Mouse (Mus musculus): ENCODE data around the gene Pipox.

Gene Pipox

GRCm38 (mm10) chr11:77851483-77852010, 42.3 kb downstream of the Pipox start:
- no peak for ATAC-seq (ENCODE audit: insufficient number of reproducible peaks, low FRiP score, low TSS enrichment)

- ATAC-seq (ENCODE audit: insufficient number of reproducible peaks, low FRiP score, low TSS enrichment): peak; percentile 66
These were observed 43.3 kb downstream of the Pipox start for GRCm38 (mm10) chr11:77850401-77851244.

DNA sequence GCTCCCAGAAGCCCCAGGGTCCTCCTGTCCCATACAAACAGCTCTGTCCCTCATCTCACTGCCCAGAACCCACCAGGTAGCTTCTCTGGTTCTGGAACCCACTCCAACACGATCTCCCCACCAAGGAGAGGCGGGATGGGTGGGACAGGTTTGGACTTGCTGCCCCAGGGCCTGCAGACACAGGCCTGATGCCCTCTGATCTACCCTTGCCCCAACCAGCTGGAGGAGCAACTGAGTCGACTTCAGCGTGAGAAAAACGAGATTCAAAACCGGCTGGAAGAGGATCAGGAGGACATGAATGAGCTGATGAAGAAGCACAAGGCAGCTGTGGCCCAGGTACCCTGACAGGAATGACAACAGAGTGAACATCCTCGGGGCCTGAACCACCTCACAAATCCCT, 44.7 kb downstream of the Pipox start:
- no peak for ATAC-seq (ENCODE audit: insufficient number of reproducible peaks, low FRiP score, low TSS enrichment)

DNA sequence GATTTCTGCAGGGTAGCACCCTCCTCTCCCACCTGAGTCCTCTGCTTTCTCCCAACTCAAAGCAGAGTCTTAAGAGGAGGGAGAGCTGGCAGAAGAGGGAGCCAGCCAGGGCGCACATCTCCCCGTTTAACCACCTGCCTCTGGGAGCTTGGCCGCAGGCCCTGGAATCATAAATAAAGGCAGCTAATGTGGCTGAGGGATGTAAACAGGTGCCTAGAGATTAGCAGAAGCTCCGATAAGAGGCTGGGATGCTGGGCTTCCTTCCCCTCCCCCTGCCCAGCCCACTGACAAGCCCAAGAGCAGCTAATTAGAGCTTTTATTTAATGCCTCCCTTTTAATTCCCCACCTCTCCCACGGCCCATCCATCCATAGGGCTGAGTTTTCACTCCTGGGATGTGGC, 45.8 kb downstream of the Pipox start:
- ATAC-seq (ENCODE audit: insufficient number of reproducible peaks, low FRiP score, low TSS enrichment): no peak

- ATAC-seq (ENCODE audit: insufficient number of reproducible peaks, low FRiP score, low TSS enrichment): no peak
These were observed 46.2 kb downstream of the Pipox start for GRCm38 (mm10) chr11:77847599-77848128.

- ATAC-seq (ENCODE audit: insufficient number of reproducible peaks, low FRiP score, low TSS enrichment): no peak
These were observed 50.0 kb downstream of the Pipox start for GRCm38 (mm10) chr11:77843906-77844200.

GRCm38 (mm10) chr11:77843068-77843905, 50.6 kb downstream of the Pipox start:
- ATAC-seq (ENCODE audit: insufficient number of reproducible peaks, low FRiP score, low TSS enrichment): no peak

DNA sequence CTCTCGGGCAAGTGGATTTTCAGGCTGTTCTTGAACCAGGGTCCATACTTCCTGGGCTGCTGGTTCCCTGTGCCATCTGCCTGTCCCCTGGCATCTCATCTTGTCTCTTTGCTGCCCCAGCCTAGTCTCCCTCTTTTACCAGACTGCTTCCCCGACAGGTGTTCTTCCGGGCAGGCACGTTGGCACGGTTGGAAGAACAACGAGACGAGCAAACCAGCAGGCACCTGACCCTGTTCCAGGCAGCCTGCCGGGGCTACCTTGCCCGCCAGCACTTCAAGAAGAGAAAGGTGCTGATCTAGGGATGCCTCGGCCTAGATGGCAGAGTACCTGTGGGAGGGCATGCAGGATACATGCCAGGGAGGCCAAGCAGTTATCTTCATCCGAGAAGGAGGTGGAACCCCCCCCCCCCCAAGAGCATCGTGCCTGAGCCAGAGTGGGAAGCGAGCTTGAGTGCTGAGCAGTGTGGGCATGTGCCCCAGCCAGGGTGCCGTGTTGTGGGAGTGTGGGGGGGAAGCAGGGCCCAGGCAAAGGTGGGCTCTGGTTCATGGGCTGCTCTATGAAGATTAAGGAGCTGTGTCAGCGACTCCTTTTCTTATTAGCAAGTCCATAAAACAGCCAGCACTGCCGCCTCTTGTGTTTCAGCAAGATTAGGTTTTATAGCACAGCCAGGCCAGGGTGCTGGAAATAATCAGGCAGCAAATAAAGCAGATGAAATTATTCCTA, 53.2 kb downstream of the Pipox start:
- peak; percentile 78; the same call in 1 of the 2 replicates for ATAC-seq (ENCODE audit: insufficient number of reproducible peaks, low FRiP score, low TSS enrichment)

- no peak for ATAC-seq (ENCODE audit: insufficient number of reproducible peaks, low FRiP score, low TSS enrichment)
These were observed 56.0 kb downstream of the Pipox start for GRCm38 (mm10) chr11:77837856-77838255.

- ATAC-seq (ENCODE audit: insufficient number of reproducible peaks, low FRiP score, low TSS enrichment): no peak
These were observed 57.1 kb downstream of the Pipox start for GRCm38 (mm10) chr11:77836751-77837150.

DNA sequence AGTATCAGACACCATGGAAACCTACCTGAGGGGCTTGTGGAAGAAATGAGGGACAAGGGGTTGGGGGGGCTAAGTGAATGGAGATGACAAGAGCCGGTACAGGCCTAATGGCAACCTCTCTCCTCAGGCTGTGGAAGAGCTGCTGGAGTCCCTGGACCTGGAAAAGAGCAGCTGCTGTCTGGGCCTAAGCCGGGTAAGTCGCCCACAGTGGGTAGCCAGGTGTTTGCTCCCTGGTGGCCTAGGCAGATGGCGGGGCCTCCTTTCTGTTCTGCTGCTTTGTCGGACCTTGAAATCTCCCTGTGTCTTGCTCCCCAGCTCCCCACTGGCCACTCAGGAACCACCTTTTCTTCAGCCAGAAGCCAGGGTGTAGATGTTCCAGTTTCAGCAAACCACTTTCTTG, 57.6 kb downstream of the Pipox start:
- ATAC-seq (ENCODE audit: insufficient number of reproducible peaks, low FRiP score, low TSS enrichment): no peak

GRCm38 (mm10) chr11:77835109-77835508, 58.8 kb downstream of the Pipox start:
- no peak for ATAC-seq (ENCODE audit: insufficient number of reproducible peaks, low FRiP score, low TSS enrichment)

GRCm38 (mm10) chr11:77832541-77832940, 61.4 kb downstream of the Pipox start:
- ATAC-seq (ENCODE audit: insufficient number of reproducible peaks, low FRiP score, low TSS enrichment): no peak

DNA sequence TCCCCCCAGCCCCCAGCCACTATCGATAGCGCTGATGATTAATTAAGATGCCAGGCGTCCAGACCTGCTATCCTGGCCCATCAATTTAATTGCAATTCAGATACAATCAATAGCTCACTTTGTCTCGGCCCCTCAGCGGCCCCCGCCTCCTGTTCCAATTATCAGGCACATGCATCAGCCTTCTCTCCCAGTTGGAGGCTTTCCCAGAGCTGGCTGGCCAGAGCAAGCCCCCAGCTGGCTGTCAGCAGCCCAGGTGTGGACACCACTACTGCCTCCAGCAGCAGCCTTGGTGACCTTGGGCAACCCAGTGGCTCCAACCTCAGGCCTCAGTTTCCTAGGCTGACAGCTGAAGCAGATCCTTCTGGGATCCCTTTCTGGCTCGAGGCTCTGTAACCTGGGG, 63.0 kb downstream of the Pipox start:
- ATAC-seq (ENCODE audit: insufficient number of reproducible peaks, low FRiP score, low TSS enrichment): no peak
